In the genomic region with DNA sequence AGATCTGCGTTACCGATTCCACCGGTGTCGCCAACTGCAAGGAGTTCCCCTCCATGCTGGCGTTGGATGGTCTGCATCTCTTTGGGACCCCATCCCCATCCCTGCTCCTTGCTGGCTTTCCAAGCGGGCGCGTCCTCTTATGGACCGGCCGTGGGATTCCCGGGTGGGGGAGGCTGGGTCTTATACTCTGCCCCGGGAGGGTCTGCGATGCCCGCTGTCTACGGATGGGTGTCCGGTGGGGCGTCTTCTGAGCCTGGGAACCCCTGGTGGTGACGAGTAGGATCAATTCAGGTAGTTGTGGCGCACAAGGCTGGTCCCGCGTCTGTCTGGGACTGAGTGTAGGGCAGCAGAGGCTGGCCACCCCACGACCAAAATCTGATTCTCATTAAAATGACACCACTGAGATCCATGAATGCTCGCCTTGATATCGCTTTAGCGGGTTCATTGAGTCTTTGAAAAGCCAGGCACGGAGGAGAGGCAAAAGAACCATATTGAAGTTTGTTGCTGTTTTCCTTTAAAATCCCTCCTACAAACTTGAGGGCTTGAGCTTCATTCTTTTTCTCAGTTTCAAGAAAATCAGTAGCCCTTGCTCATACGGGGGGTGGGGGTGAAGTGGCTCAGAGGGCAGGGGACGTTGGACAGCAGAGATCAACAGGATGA, we compare ENCODE assay signal across 8 mouse cellular contexts.
DNase-seq lines count a peak whose midpoint lies in the region; ATAC-seq lines count a peak whose summit lies in the region.

No protein-coding gene starts in this region.

- H3K4me2 ChIP-seq in kidney, embryonic 14.5 days (replicated peaks; ENCODE audit: low read depth, low read length), result peak overlapping the region; percentile 96
- H3K4me2 ChIP-seq in forebrain, embryonic 15.5 days (replicated peaks), result peak overlapping the region; percentile 94
- H3K4me2 ChIP-seq in liver, embryonic 12.5 days, result peak overlapping the region; percentile 89

- ATAC-seq in kidney, embryonic 14.5 days (ENCODE audit: low FRiP score, low TSS enrichment), result peak; percentile 44; the same call in 1 of the 2 replicates
- peak; percentile 36 for ATAC-seq in forebrain, embryonic 15.5 days (replicated peaks)
- ATAC-seq in liver, embryonic 12.5 days, result peak; percentile 30; the same call in 1 of the 2 replicates

- H3K36me3 ChIP-seq in kidney, embryonic 14.5 days (ENCODE audit: control insufficient read depth, insufficient read depth, low read length), result no peaks in the 10 kb centered on the region
- no peaks in the 10 kb centered on the region for H3K36me3 ChIP-seq in forebrain, embryonic 15.5 days
- H3K36me3 ChIP-seq in liver, embryonic 12.5 days, result no peaks in the 10 kb centered on the region

- 1% methylated on average over 28 of the region's 28 CpGs for WGBS in kidney, embryonic 14.5 days
- under 1% methylated on average over 28 of the region's 28 CpGs for WGBS in forebrain, embryonic 15.5 days
- WGBS in liver, embryonic 12.5 days (ENCODE audit: insufficient replicate concordance), result 4% methylated on average over 28 of the region's 28 CpGs

- DNase-seq in kidney, postnatal 25 days, result no peak
- peak; percentile 27 for DNase-seq in R1 (ENCODE audit: low read depth, low spot score)
- DNase-seq in retina, postnatal 1 day, result peak; percentile 51
- no peak for DNase-seq in adrenal gland, postnatal 25 days
- DNase-seq in left cerebral cortex, postnatal 36 days (ENCODE audit: low spot score in 2 of 2), result no peak

- peaks cover 9% of the 10 kb centered on the region; the same call in 1 of the 2 replicates for H3K4me1 ChIP-seq in kidney, embryonic 14.5 days (ENCODE audit: control insufficient read depth, insufficient read depth, low read length)
- H3K4me1 ChIP-seq in forebrain, embryonic 15.5 days, result peaks cover 22% of the 10 kb centered on the region
- H3K4me1 ChIP-seq in liver, embryonic 12.5 days, result peaks cover 19% of the 10 kb centered on the region

- H3K27ac ChIP-seq in kidney, embryonic 14.5 days (ENCODE audit: low read depth, low read length), result no peak overlapping the region
- no peak overlapping the region for H3K27ac ChIP-seq in forebrain, embryonic 15.5 days (replicated peaks)
- no peak overlapping the region for H3K27ac ChIP-seq in liver, embryonic 12.5 days

- H3K9me3 ChIP-seq in kidney, embryonic 14.5 days (ENCODE audit: control insufficient read depth, low read length), result no peaks in the 10 kb centered on the region
- no peaks in the 10 kb centered on the region for H3K9me3 ChIP-seq in forebrain, embryonic 15.5 days
- H3K9me3 ChIP-seq in liver, embryonic 12.5 days (replicated peaks), result no peaks in the 10 kb centered on the region

- intact Hi-C loops in left cerebral cortex, postnatal 36 days (cut with DNase I), result loop anchor here (5.0 kb wide), 1 partner anchor 33 kb away; no protein-coding TSS in a partner anchor

- peak overlapping the region; percentile 49 for H3K4me3 ChIP-seq in kidney, embryonic 14.5 days (ENCODE audit: low read length)
- H3K4me3 ChIP-seq in forebrain, embryonic 15.5 days, result peak overlapping the region; percentile 50
- H3K4me3 ChIP-seq in liver, embryonic 12.5 days, result peak overlapping the region; percentile 57

- H3K9ac ChIP-seq in kidney, embryonic 14.5 days (ENCODE audit: low read depth, low read length), result peak overlapping the region; percentile 31
- peak overlapping the region; percentile 47 for H3K9ac ChIP-seq in forebrain, embryonic 15.5 days (replicated peaks)
- H3K9ac ChIP-seq in liver, embryonic 12.5 days, result 0 out of 2 replicates have a peak overlapping the region, but pooled peaks have one; percentile 13

- H3K27me3 ChIP-seq in kidney, embryonic 14.5 days (ENCODE audit: control insufficient read depth, insufficient read depth, low read length), result peaks cover 9% of the 10 kb centered on the region; the same call in 1 of the 2 replicates
- H3K27me3 ChIP-seq in forebrain, embryonic 15.5 days, result peaks cover 20% of the 10 kb centered on the region
- peaks cover 58% of the 10 kb centered on the region for H3K27me3 ChIP-seq in liver, embryonic 12.5 days (replicated peaks)

Comparison
In these comparisons a context has a peak if more than half of its experiments do, and no peak if none do; other contexts are left out.
1. DNase-seq: peak in R1 (single experiment) and retina, postnatal 1 day (single experiment); none in kidney, postnatal 25 days (0 of 2), adrenal gland, postnatal 25 days (single experiment) and left cerebral cortex, postnatal 36 days (0 of 2).
2. Peak in every context shown above with its lines, with median percentiles within 50 percentile points of each other: ATAC-seq, H3K4me2 ChIP-seq, H3K4me3 ChIP-seq and H3K9ac ChIP-seq.